Mouse (Mus musculus): ENCODE measurements around the gene Aspn.

- TF ChIP-seq TAL1 (IDR thresholded peaks at IDR 0.05; ENCODE audit: low read length) (no peak), GATA1 (IDR thresholded peaks at IDR 0.05; ENCODE audit: low read length) (no peak)
These were observed 1.4 kb downstream of the Aspn start for GRCm38 (mm10) chr13:49545646-49546045.
